Mouse (Mus musculus): Measurements from ENCODE around the gene Mus81.
"Not testable (repeated sequence)": the region's sequence is repeated elsewhere in the genome, so short reads cannot be mapped to it uniquely, and the experiment has no call there.

Gene Mus81

GRCm38 (mm10) chr19:5492641-5493040 lies 4.4 kb upstream of the Mus81 start:
- DNase-seq (ENCODE audit: low spot score in 2 of 2): no peak

GRCm38 (mm10) chr19:5490898-5491708 lies 2.9 kb upstream of the Mus81 start:
- DNase-seq (ENCODE audit: low spot score in 2 of 2): peak; percentile 92 to 93

- peak; percentile 96 to 97 for DNase-seq (ENCODE audit: low spot score in 2 of 2)
Measured at GRCm38 (mm10) chr19:5490313-5490897, 2.2 kb upstream of the Mus81 start, which contains the start of gene Cfl1. TSS of gene Cfl1 (plus strand) at chr19:5490455.

- not testable (repeated sequence) for DNase-seq (ENCODE audit: low spot score in 2 of 2)
Measured at GRCm38 (mm10) chr19:5489721-5490120, 1.5 kb upstream of the Mus81 start.

GRCm38 (mm10) chr19:5488878-5489571 lies 823 bp upstream of the Mus81 start:
- DNase-seq (ENCODE audit: low spot score in 2 of 2): peak; percentile 98

- DNase-seq (ENCODE audit: low spot score in 2 of 2): no peak
Measured at GRCm38 (mm10) chr19:5486771-5487170, 1.4 kb downstream of the Mus81 start.

- DNase-seq (ENCODE audit: low spot score in 2 of 2): no peak
Measured at GRCm38 (mm10) chr19:5486286-5486685, 1.9 kb downstream of the Mus81 start.

- DNase-seq (ENCODE audit: low spot score in 2 of 2): no peak
Measured at GRCm38 (mm10) chr19:5485821-5486220, 2.4 kb downstream of the Mus81 start.

- DNase-seq (ENCODE audit: low spot score in 2 of 2): no peak
Measured at GRCm38 (mm10) chr19:5485371-5485770, 2.8 kb downstream of the Mus81 start.

- no peak for DNase-seq (ENCODE audit: low spot score in 2 of 2)
Measured at GRCm38 (mm10) chr19:5484496-5484895, 3.7 kb downstream of the Mus81 start.

- no peak for DNase-seq (ENCODE audit: low spot score in 2 of 2)
Measured at GRCm38 (mm10) chr19:5483386-5484359, 4.5 kb downstream of the Mus81 start.

GRCm38 (mm10) chr19:5481398-5481797 lies 6.8 kb downstream of the Mus81 start:
- DNase-seq (ENCODE audit: low spot score in 2 of 2): no peak

- no peak for DNase-seq (ENCODE audit: low spot score in 2 of 2)
Measured at GRCm38 (mm10) chr19:5480016-5480415, 8.2 kb downstream of the Mus81 start.

GRCm38 (mm10) chr19:5477668-5478300 lies 10.4 kb downstream of the Mus81 start:
- no peak for DNase-seq (ENCODE audit: low spot score in 2 of 2)

- DNase-seq (ENCODE audit: low spot score in 2 of 2): no peak
Measured at GRCm38 (mm10) chr19:5477004-5477667, 11.1 kb downstream of the Mus81 start.

- DNase-seq (ENCODE audit: low spot score in 2 of 2): no peak
Measured at GRCm38 (mm10) chr19:5475069-5475714, 13.0 kb downstream of the Mus81 start.

- DNase-seq (ENCODE audit: low spot score in 2 of 2): peak in 1 of 2 experiments; percentile 37
Measured at GRCm38 (mm10) chr19:5474281-5475068, 13.7 kb downstream of the Mus81 start.

GRCm38 (mm10) chr19:5473720-5474119 lies 14.5 kb downstream of the Mus81 start, which contains the start of gene Efemp2:
TSS of gene Efemp2 (plus strand) at chr19:5473954.
- DNase-seq (ENCODE audit: low spot score in 2 of 2): peak; percentile 83 to 89

- no peak for DNase-seq (ENCODE audit: low spot score in 2 of 2)
Measured at GRCm38 (mm10) chr19:5472857-5473256, 15.3 kb downstream of the Mus81 start.
